Mouse (Mus musculus): ENCODE results near the gene Spag7.

The Spag7 gene

DNA sequence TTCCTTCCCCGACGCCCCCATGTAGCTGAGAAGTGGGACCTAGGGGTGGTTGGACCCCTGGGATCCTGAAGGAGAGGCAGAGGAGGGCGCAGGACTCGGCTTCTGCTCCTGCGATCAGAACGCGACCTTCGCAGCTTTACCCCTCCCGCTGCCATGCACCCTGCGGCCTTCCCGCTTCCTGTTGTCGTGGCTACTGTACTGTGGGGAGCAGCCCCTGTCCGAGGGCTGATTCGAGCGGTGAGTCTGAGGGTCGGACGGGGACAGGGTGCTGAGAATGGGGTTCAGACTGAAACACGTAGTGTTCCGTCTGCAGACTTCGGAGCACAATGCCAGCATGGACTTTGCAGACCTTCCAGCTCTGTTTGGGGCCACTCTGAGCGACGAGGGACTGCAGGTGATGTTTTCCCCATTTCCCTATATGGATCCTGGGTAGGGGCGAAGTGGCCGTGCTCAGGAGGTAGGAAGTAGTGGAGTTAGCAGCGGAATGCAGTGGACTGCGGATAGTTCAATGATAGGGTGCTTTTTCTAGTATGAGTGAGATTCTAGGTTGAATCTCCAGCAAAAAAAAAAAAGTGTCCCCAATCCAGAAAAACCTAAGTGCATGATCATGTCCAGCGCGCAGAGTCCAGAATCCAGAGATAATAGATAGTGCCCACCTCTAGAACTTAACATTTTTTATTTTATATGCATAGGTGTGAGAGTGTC is 21.3 kb downstream of the Spag7 start:
- in situ Hi-C loops (cut with MboI; ENCODE audit: unreplicated experiment in 2 of 2): no loop called here

DNA sequence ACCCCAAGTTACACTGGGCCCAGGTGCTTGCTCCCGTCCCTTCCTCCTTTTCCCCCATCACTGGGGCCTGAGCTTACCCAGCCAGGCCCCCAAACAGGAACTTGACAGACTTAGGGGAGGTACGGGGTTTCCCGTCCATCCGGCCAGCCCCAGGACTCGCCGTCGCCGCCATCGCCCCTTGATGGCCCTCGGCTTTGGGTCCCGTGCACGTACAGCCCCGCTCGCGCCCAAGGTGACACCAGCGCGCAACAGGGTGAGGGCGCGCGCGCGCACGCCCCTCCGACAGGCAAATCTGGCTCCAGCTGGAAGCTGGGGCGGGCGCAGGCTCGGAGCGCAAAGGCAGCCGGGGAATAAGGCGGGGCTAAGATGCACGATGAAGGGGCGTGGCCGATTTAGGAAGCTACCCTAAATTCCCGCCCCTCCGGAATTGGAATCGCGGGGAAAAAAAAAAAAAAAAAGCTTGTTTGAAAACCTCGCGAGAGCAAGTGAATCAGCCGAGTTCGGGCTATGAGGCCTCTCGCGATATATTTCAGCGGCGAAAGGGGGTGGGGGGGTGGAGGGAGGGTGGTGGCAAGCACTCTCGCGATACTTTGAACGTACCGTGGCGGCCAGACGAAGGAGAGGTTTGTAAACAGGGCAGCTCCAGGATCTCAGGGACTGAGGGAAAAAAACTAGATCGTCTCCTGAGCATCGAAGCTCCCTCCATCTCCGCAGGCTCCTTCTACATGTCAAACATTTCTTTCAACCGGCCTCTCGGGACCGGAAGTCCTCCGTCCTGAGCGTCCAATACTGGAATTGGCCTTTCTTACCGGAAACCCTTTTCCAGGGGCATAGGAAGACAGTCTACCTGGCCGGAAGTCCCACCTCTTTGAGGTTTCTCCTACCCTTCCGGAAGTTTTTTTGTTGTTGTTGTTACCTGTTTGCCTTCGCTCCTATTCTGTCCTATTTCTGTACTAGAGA is 22.2 kb downstream of the Spag7 start, which contains the start of the genes Rnf167 and Slc25a11:
Gene Rnf167, plus strand, starts transcription at position 545 of the 960 bp plus-strand sequence.
Gene Slc25a11, minus strand, starts transcription at position 789 of the 960 bp plus-strand sequence.
- in situ Hi-C loops (cut with MboI; ENCODE audit: unreplicated experiment in 2 of 2): no loop called here

DNA sequence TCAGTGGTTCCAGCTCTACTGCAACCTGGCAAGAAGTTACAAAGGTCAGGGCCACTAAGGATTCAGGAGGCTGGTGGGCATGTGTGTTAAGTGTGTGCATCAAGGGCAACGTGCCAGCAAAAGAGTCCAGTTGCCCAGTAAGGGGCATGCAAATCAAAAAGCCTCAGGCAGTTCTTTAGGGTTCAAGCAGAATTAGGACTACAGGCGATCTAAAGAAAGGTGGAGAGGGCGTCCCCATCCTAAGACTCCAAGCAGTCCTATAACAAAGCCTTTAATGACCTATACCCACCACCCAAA is 23.0 kb downstream of the Spag7 start:
- in situ Hi-C loops (cut with MboI; ENCODE audit: unreplicated experiment in 2 of 2): no loop called here

DNA sequence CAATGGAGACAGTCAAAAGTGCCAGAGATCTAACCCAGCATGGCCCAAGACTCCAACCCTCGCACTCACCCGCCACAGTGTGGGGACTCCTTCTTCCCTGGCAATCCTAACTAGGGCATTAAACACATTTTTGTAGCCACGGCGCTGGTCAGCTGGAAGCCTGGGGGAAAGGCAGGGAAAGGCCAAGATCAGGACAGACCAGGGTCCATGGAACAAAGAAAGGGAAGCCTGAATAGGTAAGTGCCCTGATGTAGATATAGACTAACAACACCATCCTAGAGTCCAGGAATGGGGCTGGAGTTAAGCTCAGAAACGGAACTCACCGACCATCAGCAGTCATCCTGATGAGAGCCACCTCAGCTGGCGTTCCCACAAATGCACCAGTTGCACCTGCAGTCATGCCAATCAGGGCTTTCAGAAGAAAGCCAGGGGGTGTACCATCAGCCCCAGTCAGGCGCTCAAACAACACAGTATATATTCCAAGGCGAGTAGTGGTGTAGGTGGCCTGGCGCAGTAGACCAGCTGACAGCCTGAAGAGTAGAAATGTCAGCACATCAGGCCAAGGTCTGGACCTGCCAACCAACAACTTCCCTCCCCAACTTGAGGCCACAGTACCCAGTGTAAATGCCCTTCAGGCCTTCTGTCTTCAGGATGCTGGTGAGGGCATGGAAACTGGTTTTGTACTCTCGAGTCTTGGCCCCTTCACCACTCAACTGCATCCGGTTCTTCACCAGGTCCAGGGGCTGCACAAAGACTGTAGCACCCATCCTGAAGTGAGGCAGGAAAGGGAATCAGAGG is 23.6 kb downstream of the Spag7 start:
- in situ Hi-C loops (cut with MboI; ENCODE audit: unreplicated experiment in 2 of 2): no loop called here

DNA sequence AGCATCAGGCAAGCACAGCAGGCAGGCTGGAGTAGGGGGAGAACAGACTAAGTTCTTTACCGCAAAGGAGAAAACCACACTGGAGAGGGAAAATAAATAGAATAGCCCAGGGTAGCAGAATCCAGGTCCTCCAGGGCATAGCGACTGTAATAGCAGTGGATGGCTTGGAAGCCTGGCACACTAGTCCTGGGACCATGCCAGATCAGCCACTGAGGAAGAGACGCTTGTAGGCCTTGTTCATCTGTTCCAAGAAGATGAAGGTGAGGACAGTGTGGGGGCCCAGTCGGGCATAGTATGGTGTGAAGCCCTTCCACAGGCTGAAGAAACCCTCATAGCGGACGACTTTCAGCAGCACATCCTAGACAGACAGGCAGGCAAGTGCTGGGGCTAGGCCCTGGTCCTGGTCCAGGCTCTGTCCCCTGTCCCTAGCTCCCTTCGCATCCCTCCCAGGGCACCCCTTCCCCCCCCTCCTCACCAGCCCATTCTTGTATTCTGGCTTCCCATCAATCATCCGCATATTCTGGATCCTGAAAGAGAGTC is 24.6 kb downstream of the Spag7 start:
- in situ Hi-C loops (cut with MboI; ENCODE audit: unreplicated experiment in 2 of 2): no loop called here

DNA sequence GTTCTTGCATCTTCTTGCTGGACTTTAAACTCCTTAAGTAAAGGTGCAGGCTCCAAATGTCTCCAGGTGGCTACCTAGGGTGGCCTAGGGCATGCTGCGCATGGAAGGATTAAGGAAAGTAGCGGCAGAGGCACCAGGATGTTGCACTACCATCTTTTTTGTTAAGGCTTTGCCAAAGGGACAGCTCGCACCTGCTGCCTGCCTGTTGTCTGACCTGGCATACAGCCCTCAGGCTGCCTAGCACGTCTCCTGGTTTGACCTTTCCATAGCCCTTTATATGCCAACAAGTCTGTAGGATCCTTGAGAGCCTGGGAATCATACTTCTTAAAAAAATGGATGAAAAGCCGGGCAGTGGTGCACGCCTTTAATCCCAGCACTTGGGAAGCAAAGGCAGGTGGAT is 26.2 kb downstream of the Spag7 start:
- in situ Hi-C loops (cut with MboI; ENCODE audit: unreplicated experiment in 2 of 2): no loop called here

DNA sequence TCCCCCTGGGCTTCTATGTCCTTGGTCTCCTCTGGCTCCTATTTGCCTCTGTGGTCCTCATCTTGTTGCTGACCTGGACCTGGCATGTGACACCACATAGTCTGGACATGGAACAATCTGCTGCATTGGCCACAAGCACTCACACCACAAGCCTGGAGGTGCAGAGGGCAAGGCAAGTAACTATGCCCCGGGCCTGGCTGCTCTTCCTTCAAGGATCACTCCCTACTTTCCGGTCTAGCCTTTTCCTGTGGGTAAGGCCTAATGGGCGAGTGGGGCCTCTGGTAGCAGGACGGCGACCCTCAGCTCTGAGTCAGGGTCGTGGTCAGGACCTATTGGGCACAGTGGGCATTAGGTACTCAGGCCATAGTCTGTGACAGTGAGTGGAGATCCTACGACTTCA is 28.0 kb downstream of the Spag7 start:
- in situ Hi-C loops (cut with MboI; ENCODE audit: unreplicated experiment in 2 of 2): no loop called here

DNA sequence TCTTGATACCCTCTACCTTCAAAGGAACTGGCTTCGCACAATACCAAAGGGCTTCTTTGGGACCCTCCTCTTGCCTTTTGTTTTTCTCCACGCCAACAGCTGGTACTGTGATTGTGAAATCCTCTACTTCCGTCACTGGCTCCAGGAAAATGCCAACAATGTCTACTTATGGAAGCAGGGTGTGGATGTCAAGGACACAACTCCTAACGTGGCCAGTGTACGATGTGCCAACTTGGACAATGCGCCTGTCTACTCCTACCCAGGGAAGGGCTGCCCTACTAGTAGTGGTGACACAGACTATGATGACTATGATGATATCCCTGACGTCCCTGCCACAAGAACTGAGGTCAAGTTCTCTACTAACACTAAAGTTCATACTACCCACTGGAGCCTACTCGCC is 29.2 kb downstream of the Spag7 start:
- in situ Hi-C loops (cut with MboI; ENCODE audit: unreplicated experiment in 2 of 2): loop anchor here in 1 of 2 experiments (10.0 kb wide), 1 partner anchor 45 kb away; the partner anchor contains the start of gene Camta2

DNA sequence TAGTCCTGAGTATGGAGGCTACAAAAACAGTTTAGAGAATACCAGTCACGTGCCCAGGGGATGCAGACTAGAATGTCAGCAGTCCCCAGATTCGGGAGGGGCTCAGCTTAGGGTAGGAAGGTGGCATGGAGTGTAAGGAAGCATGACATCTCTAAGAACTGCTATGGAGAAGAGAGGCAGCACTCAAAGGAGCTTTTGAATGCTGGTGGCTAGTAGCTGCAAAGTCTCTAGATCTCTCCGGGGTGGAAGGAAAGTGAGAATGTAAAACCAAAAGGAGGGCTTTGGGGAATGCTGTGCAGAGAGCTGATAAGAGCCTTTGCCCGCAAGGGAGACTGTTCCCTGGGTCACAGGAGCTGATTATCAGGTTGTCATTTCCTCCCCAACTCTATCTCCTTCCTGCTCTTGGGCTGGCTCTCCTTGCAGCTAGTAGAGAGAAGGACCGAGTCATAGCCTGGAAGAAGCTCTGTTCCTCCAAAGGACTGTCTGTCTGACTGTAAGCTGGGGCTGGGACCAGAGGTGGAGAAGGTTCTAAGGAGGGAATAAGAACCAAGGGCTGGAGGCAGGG is 30.4 kb downstream of the Spag7 start, which contains the start of gene Gp1ba:
Gene Gp1ba, plus strand, starts transcription at position 409 of the 565 bp plus-strand sequence.
- in situ Hi-C loops (cut with MboI; ENCODE audit: unreplicated experiment in 2 of 2): loop anchor here in 1 of 2 experiments (10.0 kb wide), 1 partner anchor 46 kb away; the partner anchor contains the start of gene Camta2

DNA sequence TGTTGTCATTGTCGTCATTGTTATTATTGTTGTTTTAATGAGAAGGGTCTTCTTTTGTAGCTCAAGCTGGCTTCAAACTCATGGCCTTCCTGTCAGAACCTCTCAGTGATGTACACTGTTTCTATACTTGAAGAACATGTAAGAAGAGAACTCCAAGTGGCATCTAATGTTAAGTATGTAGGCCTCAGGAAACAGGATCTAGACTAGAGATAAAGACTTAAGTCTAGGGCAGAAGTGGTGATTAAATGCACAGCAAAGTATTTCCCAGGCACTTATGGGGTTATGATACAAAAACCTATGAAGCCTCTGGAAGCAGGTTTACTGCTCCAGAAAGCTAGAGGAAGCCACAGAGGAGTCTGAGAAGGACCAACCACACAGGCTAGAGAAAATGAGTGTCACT is 30.9 kb downstream of the Spag7 start:
- in situ Hi-C loops (cut with MboI; ENCODE audit: unreplicated experiment in 2 of 2): loop anchor here in 1 of 2 experiments (10.0 kb wide), 1 partner anchor 47 kb away; the partner anchor contains the start of gene Camta2

DNA sequence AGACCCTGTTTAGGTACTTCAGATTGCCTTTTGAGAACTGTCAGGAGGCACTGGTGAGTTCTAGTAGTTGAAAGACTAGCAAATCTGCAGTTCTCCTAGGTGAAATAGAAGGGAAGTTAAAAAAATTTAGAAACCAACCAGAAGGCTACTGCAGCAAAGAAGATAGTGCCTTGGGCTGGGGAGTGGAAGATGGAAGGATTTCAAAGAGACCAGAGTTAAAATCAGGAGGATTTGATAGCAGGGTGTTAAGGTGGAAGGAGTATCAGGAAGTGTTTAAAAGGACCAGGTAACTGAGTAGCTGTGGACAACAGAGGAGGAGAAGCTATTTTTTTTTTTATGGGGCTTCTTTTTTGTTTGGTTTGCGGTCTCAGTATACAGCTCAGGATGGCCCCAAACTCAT is 31.5 kb downstream of the Spag7 start:
- in situ Hi-C loops (cut with MboI; ENCODE audit: unreplicated experiment in 2 of 2): loop anchor here in 1 of 2 experiments (10.0 kb wide), 1 partner anchor 47 kb away; the partner anchor contains the start of gene Camta2

DNA sequence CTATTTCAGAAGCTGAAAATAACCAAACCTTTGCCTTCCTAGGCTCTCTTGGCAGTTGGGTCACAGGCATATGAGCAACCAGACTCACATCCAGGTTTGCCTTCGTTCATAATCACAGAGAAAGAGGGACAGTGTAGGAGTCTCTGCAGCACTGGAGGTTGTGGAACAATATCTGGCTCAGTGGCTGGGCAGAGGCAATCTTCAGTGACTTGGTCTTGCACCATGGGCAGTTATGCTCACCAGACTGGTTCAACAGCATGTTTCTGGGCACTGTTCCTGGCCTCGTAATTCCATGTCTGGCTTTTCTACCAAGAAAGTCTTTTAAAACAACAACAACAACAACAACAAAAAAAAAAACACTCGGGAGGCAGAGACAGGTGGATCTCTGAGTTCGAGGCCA is 33.6 kb downstream of the Spag7 start:
- in situ Hi-C loops (cut with MboI; ENCODE audit: unreplicated experiment in 2 of 2): loop anchor here in 1 of 2 experiments (10.0 kb wide), 1 partner anchor 49 kb away; the partner anchor contains the start of gene Camta2

DNA sequence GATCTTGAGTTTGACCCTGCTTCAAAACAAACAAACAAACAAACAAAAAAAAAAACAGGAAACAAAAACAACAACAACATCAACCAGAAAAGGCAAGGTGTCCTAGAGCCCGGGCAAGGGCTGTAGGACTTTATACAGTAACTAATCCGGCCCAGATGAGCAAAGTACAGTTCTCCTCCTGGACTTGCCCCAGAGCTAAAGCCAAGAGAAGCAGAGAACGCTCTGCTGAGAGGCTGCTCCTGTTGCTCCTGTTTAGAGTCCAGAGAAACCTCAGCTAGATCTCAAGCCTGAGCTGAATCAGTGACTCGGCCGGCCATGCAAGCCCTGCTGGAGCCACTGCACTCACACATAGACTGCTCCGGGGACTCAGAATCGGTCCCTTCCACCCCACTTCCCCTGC is 39.1 kb downstream of the Spag7 start:
- in situ Hi-C loops (cut with MboI; ENCODE audit: unreplicated experiment in 2 of 2): loop anchor here in 1 of 2 experiments (10.0 kb wide), 1 partner anchor 55 kb away; the partner anchor contains the start of gene Camta2

DNA sequence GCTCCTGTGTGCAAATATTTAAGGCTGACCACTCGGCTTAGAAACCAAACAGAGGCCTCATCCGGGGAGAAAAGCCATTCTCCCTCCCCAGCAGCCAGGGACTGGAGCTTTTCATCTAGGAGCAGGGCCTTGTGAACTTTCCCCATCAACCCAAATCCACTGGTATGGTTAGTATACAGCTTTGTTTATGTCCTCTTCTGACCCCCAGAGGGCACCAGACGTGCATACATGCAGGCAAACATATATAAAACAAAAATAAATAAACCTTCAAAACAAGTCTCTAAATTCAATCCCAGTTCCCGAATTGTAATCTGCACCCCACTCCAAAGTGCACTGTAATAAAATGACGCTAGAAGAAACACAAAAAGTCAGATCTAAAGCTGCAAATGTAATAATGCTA is 39.7 kb downstream of the Spag7 start:
- in situ Hi-C loops (cut with MboI; ENCODE audit: unreplicated experiment in 2 of 2): loop anchor here (5.0 to 10.0 kb wide), 3 partner anchors 128 to 215 kb away; partner anchors contain the start of gene Pelp1 (in 1 of the 2)

DNA sequence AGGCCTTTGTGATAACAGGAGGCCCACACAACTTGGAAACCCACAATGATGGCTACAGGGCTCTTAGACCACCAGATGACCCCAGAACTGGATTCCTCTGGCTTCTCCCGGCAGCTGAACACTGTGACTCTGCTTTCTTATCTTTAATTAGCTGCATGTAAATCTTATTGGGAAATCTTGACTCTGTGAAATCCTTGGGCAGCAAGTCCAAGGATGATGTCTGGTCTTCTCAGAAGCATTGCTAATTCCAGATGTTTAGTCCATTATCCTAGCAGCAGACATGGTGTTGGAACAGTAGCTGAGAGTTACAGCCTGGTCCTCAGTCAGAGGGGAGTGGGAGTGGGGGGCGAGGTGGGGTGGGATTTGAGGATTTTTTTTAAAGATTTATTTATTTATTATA is 40.8 kb downstream of the Spag7 start:
- in situ Hi-C loops (cut with MboI; ENCODE audit: unreplicated experiment in 2 of 2): loop anchor here (5.0 to 10.0 kb wide), 3 partner anchors 129 to 214 kb away; partner anchors contain the start of gene Pelp1 (in 1 of the 2)

DNA sequence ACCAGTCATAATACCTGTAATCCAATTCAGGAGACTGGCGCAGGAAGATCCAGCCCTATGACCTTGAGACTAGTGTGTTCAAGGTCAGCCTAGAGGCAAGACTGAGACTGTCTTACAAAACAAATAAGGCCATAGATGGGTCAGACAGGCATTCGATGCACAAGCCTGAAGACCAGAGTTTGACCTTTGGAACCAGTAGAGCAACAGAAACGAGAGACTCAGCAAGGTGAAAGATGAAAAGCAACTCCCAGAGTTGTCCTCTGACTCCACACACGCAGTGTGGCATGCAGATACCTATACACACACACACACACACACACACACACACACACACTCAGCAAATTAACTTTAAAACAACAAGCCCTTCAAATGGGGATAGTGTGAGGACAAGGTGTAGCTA is 42.3 kb downstream of the Spag7 start:
- in situ Hi-C loops (cut with MboI; ENCODE audit: unreplicated experiment in 2 of 2): loop anchor here (5.0 to 10.0 kb wide), 3 partner anchors 130 to 212 kb away; partner anchors contain the start of gene Pelp1 (in 1 of the 2)

DNA sequence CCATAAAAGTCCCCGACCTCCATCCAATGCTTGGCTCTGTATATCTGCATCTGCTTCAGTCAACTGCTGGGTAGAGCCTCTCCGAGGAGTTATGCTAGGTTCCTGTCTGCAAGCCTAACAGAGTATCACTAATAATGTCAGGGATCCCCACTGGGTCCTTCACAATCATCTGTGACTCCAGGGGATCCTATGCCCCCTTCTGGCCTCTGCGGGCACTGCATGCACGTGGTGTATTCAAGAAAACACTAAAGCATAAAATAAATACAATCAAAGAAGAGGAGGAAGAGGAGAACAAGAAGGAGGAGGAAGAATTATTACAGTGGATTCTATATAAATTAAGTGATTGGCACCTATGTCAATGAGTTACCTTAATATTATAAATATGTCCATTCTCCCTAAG is 43.7 kb downstream of the Spag7 start:
- in situ Hi-C loops (cut with MboI; ENCODE audit: unreplicated experiment in 2 of 2): loop anchor here (5.0 to 10.0 kb wide), 3 partner anchors 132 to 211 kb away; partner anchors contain the start of gene Pelp1 (in 1 of the 2)

DNA sequence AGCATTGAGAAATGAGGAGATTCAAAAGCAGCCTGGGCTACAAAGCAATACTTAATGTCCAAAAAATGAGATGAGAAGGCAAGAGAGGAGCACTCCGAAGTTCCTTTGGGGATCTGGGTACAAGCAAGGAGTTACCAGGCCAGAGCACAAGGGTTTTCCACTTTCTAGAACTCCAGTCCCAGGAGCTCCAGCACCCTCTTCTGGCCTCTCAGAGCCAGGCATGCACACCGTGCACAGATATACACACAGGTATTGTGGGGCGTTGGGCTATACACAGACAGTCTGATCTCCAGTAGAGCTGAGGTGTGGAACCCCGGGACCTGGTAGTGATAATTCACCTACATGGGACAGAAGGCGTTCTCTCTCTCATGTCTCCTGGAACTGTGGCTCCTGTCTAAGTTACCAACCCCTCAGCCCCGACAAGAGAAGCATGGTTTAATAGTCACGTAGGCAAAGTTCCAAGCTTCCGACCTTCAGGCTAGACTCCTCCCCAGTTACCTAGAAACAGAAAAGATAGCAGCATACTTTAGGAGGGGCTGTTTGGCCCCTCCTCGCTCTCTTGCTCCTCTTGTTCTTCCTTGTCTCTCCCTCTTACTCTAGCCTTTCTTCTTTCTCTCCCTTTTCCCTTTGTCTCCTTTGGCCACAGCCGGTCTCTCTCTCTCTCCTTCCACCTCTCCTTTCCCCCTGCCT is 46.0 kb downstream of the Spag7 start:
- in situ Hi-C loops (cut with MboI; ENCODE audit: unreplicated experiment in 2 of 2): loop anchor here in 1 of 2 experiments (10.0 to 25.0 kb wide), 2 partner anchors 208 to 386 kb away; partner anchors contain the start of genes 0610010K14Rik, Bcl6b, Gm21988 and Pelp1

All from v-Abl transformed pro-B cells (cell line).